Mouse (Mus musculus): Measurements from ENCODE around the gene Rhox4d. TPM values are rescaled to one million over a fixed set of nuclear protein-coding genes. Genes with fewer than 3 reads are reported as not detected.
"Not testable (repeated sequence)": the region's sequence is repeated elsewhere in the genome, so short reads cannot be mapped to it uniquely, and the experiment has no call there.

Rhox4d gene
- total RNA-seq (2021) = not detected
- long read RNA-seq, experiment 1 = 0 reads
- long read RNA-seq, experiment 2 = 0 reads

- not testable (repeated sequence) for DNase-seq
Observed at GRCm38 (mm10) chrX:37514059-37514458, at the start of gene Rhox4d. TSS of gene Rhox4d (plus strand) at chrX:37514359.

GRCm38 (mm10) chrX:37480037-37480436 is 34.1 kb upstream of the Rhox4d start, which contains the start of gene Rhox4c:
TSS of gene Rhox4c (plus strand) at chrX:37480337.
- DNase-seq = not testable (repeated sequence)

GRCm38 (mm10) chrX:37530152-37530551 is 16.0 kb downstream of the Rhox4d start, which contains the start of gene Rhox2e:
TSS of gene Rhox2e (plus strand) at chrX:37530452.
- not testable (repeated sequence) for DNase-seq

GRCm38 (mm10) chrX:37541719-37542118 is 27.6 kb downstream of the Rhox4d start, which contains the start of gene Rhox3e:
TSS of gene Rhox3e (plus strand) at chrX:37542019.
- not testable (repeated sequence) for DNase-seq

GRCm38 (mm10) chrX:37557112-37557511 is 43.0 kb downstream of the Rhox4d start, which contains the start of gene Rhox4e:
TSS of gene Rhox4e (plus strand) at chrX:37557412.
- DNase-seq = not testable (repeated sequence)

Other genes with a start within 250 kb of the Rhox4d start
- not detected for gene Rhox4a, start 249.0 kb upstream of the Rhox4d start, total RNA-seq (2021)
- not detected for gene Rhox3a2, start 134.3 kb upstream of the Rhox4d start, total RNA-seq (2021)
- gene Rhox4a2, start 123.5 kb upstream of the Rhox4d start, total RNA-seq (2021) = not detected
- not detected for gene Rhox2b, start 102.3 kb upstream of the Rhox4d start, total RNA-seq (2021)
- gene Rhox4b, start 81.9 kb upstream of the Rhox4d start, total RNA-seq (2021) = not detected
- not detected for gene Rhox2c, start 60.7 kb upstream of the Rhox4d start, total RNA-seq (2021)
- gene Rhox3c, start 55.8 kb upstream of the Rhox4d start, total RNA-seq (2021) = not detected
- not detected for gene Rhox4c, start 34.0 kb upstream of the Rhox4d start, total RNA-seq (2021)
- not detected for gene Rhox2d, start 20.9 kb upstream of the Rhox4d start, total RNA-seq (2021)
- gene Rhox2e, start 16.1 kb downstream of the Rhox4d start, total RNA-seq (2021) = not detected
- under 1 TPM in 1 of 2 experiments, not detected in 1; 0.52 TPM for gene Rhox3e, start 27.7 kb downstream of the Rhox4d start, total RNA-seq (2021)
- gene Rhox4e, start 43.1 kb downstream of the Rhox4d start, total RNA-seq (2021) = not detected
- not detected for gene Rhox2f, start 57.0 kb downstream of the Rhox4d start, total RNA-seq (2021)
- not detected for gene Rhox3f, start 66.6 kb downstream of the Rhox4d start, total RNA-seq (2021)
- not detected for gene Rhox4f, start 93.3 kb downstream of the Rhox4d start, total RNA-seq (2021)
- gene Rhox3g, start 114.3 kb downstream of the Rhox4d start, total RNA-seq (2021) = not detected
- gene Rhox2g, start 129.1 kb downstream of the Rhox4d start, total RNA-seq (2021) = not detected
- not detected for gene Rhox4g, start 137.0 kb downstream of the Rhox4d start, total RNA-seq (2021)
- not detected for gene Rhox3h, start 154.4 kb downstream of the Rhox4d start, total RNA-seq (2021)
- gene Rhox2h, start 158.9 kb downstream of the Rhox4d start, total RNA-seq (2021) = not detected

All from gastrocnemius, postnatal 10 days (tissue).